Mouse (Mus musculus) heart, embryonic 15.5 days (tissue): ENCODE data around the gene Tspo2. TPM values are rescaled to one million over a fixed set of nuclear protein-coding genes. Genes with fewer than 3 reads are reported as not detected.

Experiments used
- ATAC-seq: fragments of 200-750 bp; cut with Nextera tagmentation; replicated peaks from 2 replicates; pipeline ENCODE4 v1.8.0; 2017; ENCODE audit warnings: low read depth, moderate TSS enrichment; ENCODE audit not compliant: insufficient number of reproducible peaks, insufficient read depth, low FRiP score
- H3K27ac ChIP-seq: fragments of 300-500 bp; sonication (generic); 2 replicates; pipeline ENCODE4 v1.5.1; 2015; ENCODE audit warnings: mild to moderate bottlenecking, inconsistent platforms
- H3K27me3 ChIP-seq: fragments of 300-500 bp; sonication (generic); 2 replicates; pipeline ENCODE4 v1.6.1; 2015; ENCODE audit warnings: inconsistent platforms
- H3K36me3 ChIP-seq: fragments of 300-500 bp; sonication (generic); 2 replicates; pipeline ENCODE4 v1.6.1; 2015; ENCODE audit warnings: mild to moderate bottlenecking, inconsistent platforms
- H3K4me1 ChIP-seq: fragments of 300-500 bp; sonication (generic); replicated peaks from 2 replicates; pipeline ENCODE4 v1.6.1; 2015; ENCODE audit warnings: inconsistent platforms
- H3K4me2 ChIP-seq: fragments of 300-500 bp; sonication (generic); 2 replicates; pipeline ENCODE4 v1.6.1; 2015; ENCODE audit warnings: inconsistent platforms, mild to moderate bottlenecking, moderate library complexity
- H3K4me3 ChIP-seq: fragments of 300-500 bp; sonication (generic); 2 replicates; pipeline ENCODE4 v1.5.1; 2015; ENCODE audit warnings: mild to moderate bottlenecking, inconsistent platforms
- H3K9ac ChIP-seq: fragments of 300-500 bp; sonication (generic); 2 replicates; pipeline ENCODE4 v1.6.1; 2015; ENCODE audit warnings: mild to moderate bottlenecking, inconsistent platforms
- H3K9me3 ChIP-seq: fragments of 300-500 bp; sonication (generic); replicated peaks from 2 replicates; pipeline ENCODE4 v1.6.1; 2016; ENCODE audit warnings: inconsistent platforms
- WGBS: fragments of 180-500 bp; shearing (Covaris S2); methylation state at CpG from one replicate; pipeline ENCODE4 v1.1.7; 2015; ENCODE audit warnings: mixed read lengths; 5-methylcytosine and 5-hydroxymethylcytosine counted together
- polyA plus RNA-seq: library from polyadenylated mRNA; unstranded; fragments of >200 nt; fragmentation: Nextera tagmentation; extraction: Ambion mirVana; gene quantifications from 2 replicates; pipeline ENCODE4 v1.2.1, GENCODE M21; 2015

Tspo2 gene
- polyA plus RNA-seq, 1 experiment from 2014 or later: 7.7 TPM

DNA sequence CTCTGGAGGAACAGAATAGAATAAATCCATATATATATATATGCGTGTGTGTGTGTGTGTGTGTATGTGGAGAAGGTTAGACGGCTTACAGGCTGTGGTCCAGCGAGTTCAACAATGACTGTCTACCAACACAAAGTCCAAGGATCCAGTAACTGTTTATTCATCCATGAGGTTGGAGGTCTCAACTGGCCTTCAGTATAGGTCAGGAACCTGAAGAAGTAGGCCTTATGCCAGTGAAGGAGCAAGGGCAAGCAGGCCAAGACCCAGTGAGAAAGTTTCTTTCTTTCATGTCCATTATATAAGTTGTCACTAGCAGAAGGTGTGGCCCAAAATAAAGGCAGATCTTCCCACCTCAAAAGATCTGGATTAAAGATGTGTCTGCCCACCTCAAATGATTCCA lies 48.6 kb downstream of the Tspo2 start:
- Histone ChIP-seq H3K36me3 (peaks cover 25% of the 10 kb centered on the region), H3K4me1 (peaks cover 15% of the 10 kb centered on the region), H3K9me3 (no peaks in the 10 kb centered on the region), H3K4me3 (no peak overlapping the region), H3K27ac (no peak overlapping the region), H3K4me2 (no peak overlapping the region), H3K9ac (no peak overlapping the region), H3K27me3 (no peaks in the 10 kb centered on the region)
- 90% methylated on average over 3 of the region's 3 CpGs for WGBS
- no peak for ATAC-seq

GRCm38 (mm10) chr17:48401710-48402109 lies 49.6 kb downstream of the Tspo2 start:
- no peak overlapping the region for H3K4me2 ChIP-seq
- H3K9ac ChIP-seq: no peak overlapping the region
- no peak for ATAC-seq

More at GRCm38 (mm10) chr17:48401710-48402109, 49.6 kb downstream of the Tspo2 start:
- H3K4me3 ChIP-seq: no peak overlapping the region
- no peaks in the 10 kb centered on the region for H3K9me3 ChIP-seq
- H3K27ac ChIP-seq: no peak overlapping the region
- H3K27me3 ChIP-seq: no peaks in the 10 kb centered on the region
- peaks cover 28% of the 10 kb centered on the region for H3K36me3 ChIP-seq
- H3K4me1 ChIP-seq: peaks cover 5% of the 10 kb centered on the region; the same call in 1 of the 2 replicates
- 88% methylated on average over 4 of the region's 4 CpGs for whole genome bisulfite sequencing

Other genes starting within 250 kb of the Tspo2 start
- gene Trem1, start 218.8 kb downstream of the Tspo2 start, polyA plus RNA-seq: 0.04 and 0.08 TPM in 2 replicates
- 0.13 and 0.23 TPM in 2 replicates for gene Trem3, start 203.7 kb downstream of the Tspo2 start, polyA plus RNA-seq
- gene Treml4, start 187.2 kb downstream of the Tspo2 start, polyA plus RNA-seq: 0.23 and 0.42 TPM in 2 replicates
- 0.23 and 1.2 TPM in 2 replicates for gene Treml2, start 152.0 kb downstream of the Tspo2 start, polyA plus RNA-seq
- gene B430306N03Rik, start 135.4 kb downstream of the Tspo2 start, polyA plus RNA-seq: 0.16 and 0.48 TPM in 2 replicates
- 2.7 and 5.7 TPM in 2 replicates for gene Trem2, start 105.1 kb downstream of the Tspo2 start, polyA plus RNA-seq
- gene Treml1, start 91.6 kb downstream of the Tspo2 start, polyA plus RNA-seq: 2.5 and 2.6 TPM in 2 replicates
- gene Nfya, start 41.6 kb downstream of the Tspo2 start, polyA plus RNA-seq: 8.9 and 10.5 TPM in 2 replicates
- 33.5 and 40.2 TPM in 2 replicates for gene Oard1, start 41.5 kb downstream of the Tspo2 start, polyA plus RNA-seq
- gene Apobec2, start 18.6 kb downstream of the Tspo2 start, polyA plus RNA-seq: 177 and 212 TPM in 2 replicates
- gene Unc5cl, start 3.4 kb upstream of the Tspo2 start, polyA plus RNA-seq: 0.33 and 0.84 TPM in 2 replicates